Mouse (Mus musculus): Measurements from ENCODE around the gene Col4a6.

Col4a6 gene

GRCm38 (mm10) chrX:141265986-141266385, 207.9 kb downstream of the Col4a6 start:
- in situ Hi-C loops (cut with MseI, MboI), result no loop called here

DNA sequence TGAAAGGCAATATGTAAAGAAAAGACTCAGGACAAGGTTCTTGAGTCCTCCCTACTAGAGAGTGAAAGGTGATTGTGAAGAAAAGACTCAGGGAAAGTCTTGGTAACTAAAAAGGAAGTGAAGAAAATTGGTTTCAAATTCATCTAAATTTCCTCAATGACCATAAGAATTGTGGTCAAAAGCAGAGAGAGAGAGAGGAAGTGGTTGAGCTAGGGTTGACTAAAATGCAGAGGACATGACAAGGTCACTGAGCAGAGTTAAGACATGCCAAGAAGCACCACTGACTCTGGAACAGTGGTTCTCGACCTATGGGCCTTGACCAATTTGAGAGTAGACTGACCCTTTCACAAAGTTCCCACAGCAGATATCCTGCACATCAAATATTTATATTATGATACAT, 224.2 kb downstream of the Col4a6 start:
- in situ Hi-C loops (cut with MseI, MboI), result no loop called here

DNA sequence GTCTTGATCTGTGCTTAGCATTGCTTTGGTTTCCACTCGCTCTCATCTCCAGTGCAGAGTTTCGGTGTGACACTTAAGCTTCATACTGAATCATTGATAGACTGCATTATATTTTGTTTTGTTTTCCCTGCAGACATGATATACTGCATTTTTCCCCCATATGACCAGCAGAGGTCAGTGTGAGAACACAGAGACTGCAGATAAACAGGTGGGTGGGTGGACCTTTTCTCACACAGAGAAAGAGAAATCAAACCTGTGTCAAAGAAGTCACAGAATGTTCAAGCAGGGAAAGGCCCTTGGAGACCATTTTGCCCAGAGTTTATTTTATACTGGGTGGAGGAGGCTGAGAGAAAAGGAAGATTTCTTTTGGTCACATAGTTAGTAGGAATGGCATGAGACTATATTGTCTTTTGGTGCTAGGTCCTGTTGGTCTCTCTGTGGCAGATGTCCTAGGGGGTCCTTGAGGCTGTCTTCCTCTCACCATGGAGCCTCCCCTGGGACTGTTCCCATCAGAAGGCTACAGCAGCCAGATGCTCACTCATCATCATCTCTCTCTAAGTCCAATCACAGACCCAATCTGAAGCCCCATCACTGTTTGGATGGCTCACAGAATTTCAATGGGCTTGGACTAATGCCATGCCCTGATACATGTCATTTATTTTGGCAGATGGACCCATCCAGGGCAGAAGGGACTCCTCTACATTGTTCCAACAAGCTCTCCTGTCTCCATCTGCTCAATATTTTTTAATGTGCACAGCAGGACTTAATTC, 237.1 kb downstream of the Col4a6 start:
- in situ Hi-C loops (cut with MseI, MboI), result no loop called here

DNA sequence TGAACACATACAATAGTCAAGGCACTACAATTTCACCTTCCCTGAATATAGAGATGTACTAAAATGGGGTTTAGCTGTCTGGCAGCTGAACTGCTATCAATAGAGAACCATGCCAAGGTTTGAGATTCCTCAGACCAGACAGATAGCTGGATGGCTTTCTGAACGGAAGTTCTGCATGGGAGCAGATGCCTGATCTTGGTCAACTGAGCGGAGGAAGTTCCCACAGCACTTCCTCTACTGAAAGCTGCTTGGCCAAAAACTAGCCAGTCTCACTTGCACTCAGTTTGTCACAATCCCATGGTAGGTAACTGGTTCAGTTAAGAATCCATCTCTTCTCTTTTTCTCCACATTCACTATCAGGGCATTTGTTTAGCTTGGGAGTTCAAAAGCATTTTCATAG, 245.7 kb downstream of the Col4a6 start:
- in situ Hi-C loops (cut with MseI, MboI), result no loop called here

- in situ Hi-C loops (cut with MseI, MboI), result no loop called here
Observed at GRCm38 (mm10) chrX:141212802-141213201, 261.1 kb downstream of the Col4a6 start.

- in situ Hi-C loops (cut with MseI, MboI), result no loop called here
Observed at GRCm38 (mm10) chrX:141198993-141199392, 274.9 kb downstream of the Col4a6 start.

- in situ Hi-C loops (cut with MseI, MboI), result no loop called here
Observed at GRCm38 (mm10) chrX:141195036-141195435, 278.8 kb downstream of the Col4a6 start.

GRCm38 (mm10) chrX:141175353-141175752, 298.5 kb downstream of the Col4a6 start:
- in situ Hi-C loops (cut with MseI, MboI), result no loop called here

DNA sequence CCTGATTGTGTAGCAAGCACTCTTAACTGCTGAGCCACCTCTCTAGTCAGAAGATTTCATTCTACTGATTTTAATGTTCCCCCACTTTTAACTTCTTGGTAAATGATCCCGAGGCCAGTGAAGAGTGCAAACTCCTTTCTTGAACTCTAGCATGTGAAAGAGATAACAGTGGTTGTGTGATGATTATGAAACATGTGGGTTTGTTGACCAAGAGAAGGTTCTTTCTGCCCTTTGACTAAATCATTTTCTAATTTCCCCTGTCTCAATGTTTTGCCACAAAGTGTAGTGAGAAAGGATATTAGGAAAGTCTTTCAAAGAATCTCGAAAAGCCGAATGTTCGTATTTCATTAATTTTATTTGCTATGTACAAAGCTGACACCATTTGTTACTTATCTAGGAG, 308.8 kb downstream of the Col4a6 start:
- in situ Hi-C loops (cut with MseI, MboI), result no loop called here

DNA sequence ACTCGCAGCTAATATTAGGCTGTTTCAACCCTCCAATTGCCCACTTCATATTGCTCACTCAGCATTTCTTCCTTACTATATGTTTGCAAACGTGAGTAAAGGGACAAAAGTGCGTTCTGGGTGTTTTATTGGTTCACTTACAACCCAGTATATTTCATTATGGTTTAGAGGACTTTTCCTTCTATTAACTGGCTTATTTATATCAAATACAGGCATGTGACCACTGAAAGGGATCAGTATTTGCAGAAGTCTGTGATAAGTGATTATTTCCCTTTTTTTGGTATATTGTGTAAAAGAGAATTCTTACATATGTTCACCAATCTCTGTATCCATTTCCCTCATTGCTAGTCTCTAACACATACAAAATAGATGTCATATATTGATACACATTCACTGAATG, 313.5 kb downstream of the Col4a6 start:
- in situ Hi-C loops (cut with MseI, MboI), result no loop called here

GRCm38 (mm10) chrX:141158160-141158559, 315.7 kb downstream of the Col4a6 start:
- in situ Hi-C loops (cut with MseI, MboI), result no loop called here

- in situ Hi-C loops (cut with MseI, MboI), result no loop called here
Observed at GRCm38 (mm10) chrX:141157626-141158025, 316.2 kb downstream of the Col4a6 start.

DNA sequence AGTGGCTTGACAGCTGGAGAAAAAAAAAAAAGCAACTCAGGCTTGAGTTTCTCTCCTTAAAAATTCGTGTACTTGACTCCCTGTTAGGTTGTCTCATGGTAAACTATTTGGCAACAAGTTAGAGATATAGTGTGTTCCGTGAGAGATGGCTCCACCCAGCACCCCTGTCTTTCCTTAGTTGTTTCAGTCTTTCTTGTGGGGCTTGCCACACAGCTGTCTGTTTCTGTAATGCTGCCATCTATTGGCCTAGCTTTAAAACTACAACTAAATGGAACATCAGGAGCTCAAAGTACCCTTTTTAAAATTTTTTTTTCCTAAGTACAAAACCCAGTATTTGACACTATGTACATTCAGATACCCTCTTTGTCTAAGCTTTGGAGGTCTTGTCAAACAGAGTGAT, 317.2 kb downstream of the Col4a6 start:
- in situ Hi-C loops (cut with MseI, MboI), result no loop called here

DNA sequence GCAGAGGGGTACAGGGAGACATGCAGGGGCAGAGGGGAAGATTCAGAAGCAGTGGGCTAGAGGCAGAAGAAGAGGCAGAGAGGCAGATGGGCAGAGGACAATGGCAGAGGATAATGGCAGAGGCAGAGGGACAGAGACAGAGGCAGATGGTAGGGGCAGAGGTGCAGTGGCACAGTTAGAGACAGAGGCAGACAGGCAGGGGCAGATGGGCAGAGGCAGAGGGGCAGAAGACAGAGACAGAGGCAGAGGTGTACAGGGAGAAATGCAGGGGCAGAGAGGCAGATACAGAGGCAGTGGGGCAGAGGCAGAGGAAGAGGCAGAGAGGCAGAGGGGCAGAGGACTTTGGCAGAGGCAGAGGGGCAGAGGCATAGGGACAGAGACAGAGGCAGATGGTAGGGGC, 322.7 kb downstream of the Col4a6 start:
- in situ Hi-C loops (cut with MseI, MboI), result no loop called here

- in situ Hi-C loops (cut with MseI, MboI), result no loop called here
Observed at GRCm38 (mm10) chrX:141150290-141150689, 323.6 kb downstream of the Col4a6 start.

DNA sequence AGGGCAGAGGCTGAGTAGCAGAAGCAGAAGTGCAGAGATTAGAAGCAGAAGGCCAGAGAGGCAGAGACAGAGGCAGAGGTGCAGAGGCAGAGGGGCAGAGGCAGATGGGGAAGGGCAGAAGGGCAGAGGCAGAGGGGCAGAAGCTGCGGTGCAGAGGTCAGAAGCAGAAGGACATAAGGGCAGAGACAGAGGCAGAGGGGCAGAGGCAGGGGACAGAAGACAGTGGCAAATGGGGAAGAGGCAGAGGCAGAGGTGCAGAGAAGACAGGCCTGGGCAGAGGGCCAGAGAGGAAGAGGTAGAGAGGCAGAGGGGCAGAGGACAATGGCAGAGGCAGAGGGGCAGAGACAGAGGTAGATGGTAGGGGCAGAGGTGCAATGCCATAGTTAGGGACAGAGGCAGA, 324.2 kb downstream of the Col4a6 start:
- in situ Hi-C loops (cut with MseI, MboI), result no loop called here

All from mouse trophoblast stem cell (cell line).